Mouse (Mus musculus) c-Kit-positive CD71-positive TER-119-positive erythroid progenitor cells, embryonic 14.5 days (primary cell): ENCODE results near the gene Idi2.
"Not testable (repeated sequence)": the region's sequence is repeated elsewhere in the genome, so short reads cannot be mapped to it uniquely, and the experiment has no call there.

Experiments
- DNase-seq: peaks from one replicate; pipeline ENCODE4 v3.0.0-alpha.2; 2013; ENCODE audit warnings: low spot score

Gene Idi2

DNA sequence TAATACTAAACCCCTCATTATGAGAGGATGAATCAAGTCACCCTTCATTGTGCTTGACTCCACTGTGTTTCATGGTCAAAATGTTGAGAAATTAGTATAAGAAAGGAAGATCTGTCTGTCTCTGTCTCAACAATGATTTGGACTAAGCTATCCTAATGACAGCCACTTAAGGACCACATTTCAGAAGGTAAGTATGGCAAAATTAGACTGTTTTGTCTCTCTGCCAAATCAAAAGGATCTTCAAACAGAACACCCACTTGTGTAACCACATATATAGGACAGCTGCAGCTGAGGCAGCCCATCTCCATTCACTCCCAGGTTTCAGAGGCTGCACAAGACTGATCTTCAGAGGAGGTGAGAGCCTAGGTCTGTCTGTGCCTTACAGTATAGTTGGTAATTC, at the start of gene Idi2:
Gene Idi2, plus strand, starts transcription at position 301 of the 400 bp plus-strand sequence.
- not testable (repeated sequence) for DNase-seq

DNA sequence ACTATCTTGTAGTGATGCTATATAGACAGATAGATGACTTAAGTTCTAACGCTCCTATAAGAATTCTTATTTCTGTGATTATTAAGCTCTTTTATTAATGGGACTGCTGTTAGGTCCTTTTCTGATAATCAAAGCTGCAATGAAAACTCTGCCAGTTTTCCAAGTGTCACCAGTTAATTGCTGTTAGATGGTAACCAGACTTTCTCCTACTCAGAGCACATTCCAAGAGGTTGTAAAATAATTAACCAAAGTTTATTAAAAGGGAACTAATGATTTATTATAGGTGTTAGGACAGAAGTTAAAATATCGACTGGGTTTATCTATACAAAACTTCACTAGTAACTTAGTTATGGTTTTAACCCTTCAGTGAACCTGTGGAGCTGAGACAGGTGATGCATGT, 46.7 kb upstream of the Idi2 start:
- DNase-seq = not testable (repeated sequence)

DNA sequence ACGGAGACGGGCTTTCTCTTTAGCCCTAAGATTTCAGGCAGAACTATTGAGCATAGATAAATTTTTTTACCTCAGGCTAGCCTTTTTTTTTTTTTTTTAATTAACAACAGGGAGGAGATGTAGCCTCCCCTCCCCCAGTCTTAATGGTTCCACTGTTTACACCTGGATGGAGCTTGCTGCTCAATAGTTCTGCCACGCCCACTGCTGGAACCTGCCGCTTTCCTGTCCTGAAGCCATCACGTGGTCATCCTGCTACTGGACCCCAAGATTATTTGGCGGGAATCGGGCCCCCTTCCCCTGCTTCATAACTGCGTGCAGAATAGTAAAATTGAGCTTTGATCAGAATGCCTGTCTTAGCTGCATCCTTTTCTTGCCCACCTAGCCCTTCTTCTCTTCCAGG, 38.8 kb upstream of the Idi2 start:
- DNase-seq = not testable (repeated sequence)

DNA sequence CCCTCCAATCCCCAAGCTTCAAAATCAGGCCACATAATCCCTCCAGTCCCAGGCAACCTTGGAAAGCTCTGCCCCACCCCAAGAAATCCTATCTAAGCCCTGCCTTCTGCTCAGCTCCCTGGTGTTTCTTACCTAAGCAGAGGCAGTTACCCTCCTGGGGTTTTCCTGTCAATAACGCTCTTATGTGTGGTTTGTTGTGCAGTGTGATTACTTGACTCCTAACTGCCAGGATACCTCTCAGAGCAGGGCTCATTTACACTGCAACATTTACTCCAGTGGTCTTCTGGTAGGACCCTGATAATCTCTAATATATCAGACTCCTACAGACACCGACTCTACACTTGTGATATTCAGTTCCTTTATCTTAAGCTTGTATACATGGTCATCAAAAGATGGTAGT, 19.2 kb upstream of the Idi2 start:
- no peak for DNase-seq

DNA sequence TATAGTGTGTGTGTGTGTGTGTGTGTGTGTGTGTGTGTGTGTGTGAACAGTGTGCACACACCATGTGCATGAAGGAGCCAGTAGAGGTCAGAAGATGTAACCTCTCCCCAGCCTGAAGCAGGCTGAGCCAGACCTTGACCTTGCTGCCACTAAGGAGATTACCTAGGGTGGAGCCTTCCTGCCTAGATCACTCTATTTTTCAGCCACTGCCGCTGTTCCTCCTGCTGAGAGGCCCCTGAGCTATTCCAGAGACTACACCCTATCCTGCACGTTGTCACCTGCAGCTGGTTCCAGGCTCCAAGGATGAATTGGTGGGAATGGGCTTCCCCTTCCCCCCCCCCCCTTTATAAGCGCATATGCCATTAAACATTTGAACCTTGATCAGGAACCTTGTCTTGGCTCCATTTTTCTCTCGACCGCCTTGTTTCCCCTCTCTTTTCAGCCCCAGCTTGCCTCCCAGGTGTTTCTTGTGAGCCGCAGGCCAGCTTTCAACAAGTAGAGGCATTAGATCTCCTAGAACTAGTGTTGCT, 15.0 kb upstream of the Idi2 start:
- DNase-seq = not testable (repeated sequence)

DNA sequence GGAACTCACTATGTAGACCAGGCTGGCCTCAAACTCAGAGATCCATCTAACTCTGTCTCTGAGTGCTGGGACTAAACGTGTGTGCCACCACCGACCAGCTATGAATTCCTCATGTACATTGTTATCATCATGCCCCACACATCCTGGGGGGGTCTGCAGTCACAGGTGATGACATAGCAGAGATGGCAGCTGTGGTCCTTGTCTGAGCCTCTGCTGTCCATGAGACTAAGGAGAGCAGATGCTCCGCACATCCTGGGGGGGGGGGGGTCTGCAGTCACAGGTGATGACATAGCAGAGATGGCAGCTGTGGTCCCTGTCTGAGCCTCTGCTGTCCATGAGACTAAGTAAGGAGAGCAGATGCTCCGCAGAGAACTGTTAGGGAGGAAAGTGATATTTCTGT, 11.6 kb upstream of the Idi2 start:
- DNase-seq = not testable (repeated sequence)

DNA sequence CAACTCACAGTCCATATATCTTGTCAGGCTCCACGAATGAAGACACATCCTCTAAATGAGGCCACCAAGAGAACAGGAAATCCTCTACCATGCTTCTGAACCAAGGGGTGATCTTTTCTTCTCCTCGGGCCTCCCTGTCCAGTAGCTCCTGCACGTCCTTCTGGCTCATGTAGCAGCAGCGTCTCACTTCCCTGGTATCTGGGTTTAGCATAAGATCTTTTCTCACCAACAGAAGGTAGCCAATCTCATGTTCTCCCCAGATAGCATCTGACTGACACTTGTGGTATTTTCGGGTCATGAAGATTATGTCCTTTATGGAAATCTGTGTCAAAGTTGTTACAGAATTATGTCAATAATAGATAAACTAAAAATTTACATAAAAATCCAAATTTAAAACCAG, 11.0 kb upstream of the Idi2 start:
- not testable (repeated sequence) for DNase-seq

DNA sequence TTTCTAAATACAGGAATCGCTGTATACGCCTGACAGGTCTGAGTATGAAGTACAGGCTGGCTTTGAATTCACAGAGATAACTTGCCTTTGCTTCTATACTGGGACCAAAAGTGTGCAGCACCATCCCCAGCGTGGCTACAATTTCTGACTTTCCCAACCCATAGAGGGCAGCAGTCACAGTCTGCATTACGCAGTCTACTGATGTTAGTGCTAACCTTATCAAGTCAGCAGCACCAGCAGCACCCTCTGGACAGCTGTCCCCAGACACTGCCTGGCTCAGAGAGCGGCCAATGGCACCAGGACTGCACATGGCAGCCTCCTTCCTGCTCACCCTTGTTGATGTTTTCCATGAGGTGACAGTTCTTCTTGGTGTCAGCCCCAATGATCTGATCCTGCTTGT, 8.8 kb upstream of the Idi2 start:
- DNase-seq = not testable (repeated sequence)

DNA sequence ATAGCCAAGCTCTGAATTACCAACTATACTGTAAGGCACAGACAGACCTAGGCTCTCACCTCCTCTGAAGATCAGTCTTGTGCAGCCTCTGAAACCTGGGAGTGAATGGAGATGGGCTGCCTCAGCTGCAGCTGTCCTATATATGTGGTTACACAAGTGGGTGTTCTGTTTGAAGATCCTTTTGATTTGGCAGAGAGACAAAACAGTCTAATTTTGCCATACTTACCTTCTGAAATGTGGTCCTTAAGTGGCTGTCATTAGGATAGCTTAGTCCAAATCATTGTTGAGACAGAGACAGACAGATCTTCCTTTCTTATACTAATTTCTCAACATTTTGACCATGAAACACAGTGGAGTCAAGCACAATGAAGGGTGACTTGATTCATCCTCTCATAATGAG, 4.5 kb upstream of the Idi2 start, which contains the start of gene Gm9745:
Gene Gm9745, minus strand, starts transcription at position 101 of the 400 bp plus-strand sequence.
- not testable (repeated sequence) for DNase-seq

DNA sequence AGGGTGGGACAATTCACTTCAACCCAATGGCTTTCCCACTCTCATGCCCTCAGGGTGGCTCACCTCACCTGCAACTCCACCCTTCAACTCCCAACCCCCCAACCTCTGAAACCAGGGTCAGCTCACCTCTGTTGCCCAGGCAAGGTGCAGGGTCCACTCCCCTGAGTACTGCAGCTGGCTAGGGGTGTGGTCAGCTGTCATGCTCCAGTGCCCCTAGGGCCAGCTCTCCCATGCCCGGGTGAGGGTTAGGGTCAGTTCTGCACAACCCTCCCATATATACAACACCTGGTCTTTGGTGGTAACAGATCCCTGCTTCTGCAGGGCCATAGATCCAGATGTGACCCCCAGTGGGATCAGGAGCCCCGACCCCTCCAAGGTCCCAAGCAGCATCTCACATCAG, 2.5 kb downstream of the Idi2 start:
- not testable (repeated sequence) for DNase-seq

DNA sequence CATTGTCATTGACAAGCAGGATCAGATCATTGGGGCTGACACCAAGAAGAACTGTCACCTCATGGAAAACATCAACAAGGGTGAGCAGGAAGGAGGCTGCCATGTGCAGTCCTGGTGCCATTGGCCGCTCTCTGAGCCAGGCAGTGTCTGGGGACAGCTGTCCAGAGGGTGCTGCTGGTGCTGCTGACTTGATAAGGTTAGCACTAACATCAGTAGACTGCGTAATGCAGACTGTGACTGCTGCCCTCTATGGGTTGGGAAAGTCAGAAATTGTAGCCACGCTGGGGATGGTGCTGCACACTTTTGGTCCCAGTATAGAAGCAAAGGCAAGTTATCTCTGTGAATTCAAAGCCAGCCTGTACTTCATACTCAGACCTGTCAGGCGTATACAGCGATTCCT, 4.2 kb downstream of the Idi2 start:
- DNase-seq = not testable (repeated sequence)

DNA sequence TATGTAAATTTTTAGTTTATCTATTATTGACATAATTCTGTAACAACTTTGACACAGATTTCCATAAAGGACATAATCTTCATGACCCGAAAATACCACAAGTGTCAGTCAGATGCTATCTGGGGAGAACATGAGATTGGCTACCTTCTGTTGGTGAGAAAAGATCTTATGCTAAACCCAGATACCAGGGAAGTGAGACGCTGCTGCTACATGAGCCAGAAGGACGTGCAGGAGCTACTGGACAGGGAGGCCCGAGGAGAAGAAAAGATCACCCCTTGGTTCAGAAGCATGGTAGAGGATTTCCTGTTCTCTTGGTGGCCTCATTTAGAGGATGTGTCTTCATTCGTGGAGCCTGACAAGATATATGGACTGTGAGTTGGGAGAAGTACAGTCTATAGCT, 6.4 kb downstream of the Idi2 start:
- not testable (repeated sequence) for DNase-seq

DNA sequence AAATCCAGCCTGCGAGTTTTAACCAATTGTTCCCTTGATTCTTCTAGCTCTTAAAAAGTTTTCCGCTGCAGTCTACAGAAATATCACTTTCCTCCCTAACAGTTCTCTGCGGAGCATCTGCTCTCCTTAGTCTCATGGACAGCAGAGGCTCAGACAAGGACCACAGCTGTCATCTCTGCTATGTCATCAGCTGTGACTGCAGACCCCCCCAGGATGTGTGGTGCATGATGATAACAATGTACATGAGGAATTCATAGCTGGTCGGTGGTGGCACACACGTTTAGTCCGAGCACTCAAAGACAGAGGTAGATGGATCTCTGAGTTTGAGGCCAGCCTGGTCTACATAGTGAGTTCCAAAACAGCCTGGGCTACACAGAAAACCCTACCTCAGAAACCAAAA, 6.9 kb downstream of the Idi2 start:
- DNase-seq = not testable (repeated sequence)

DNA sequence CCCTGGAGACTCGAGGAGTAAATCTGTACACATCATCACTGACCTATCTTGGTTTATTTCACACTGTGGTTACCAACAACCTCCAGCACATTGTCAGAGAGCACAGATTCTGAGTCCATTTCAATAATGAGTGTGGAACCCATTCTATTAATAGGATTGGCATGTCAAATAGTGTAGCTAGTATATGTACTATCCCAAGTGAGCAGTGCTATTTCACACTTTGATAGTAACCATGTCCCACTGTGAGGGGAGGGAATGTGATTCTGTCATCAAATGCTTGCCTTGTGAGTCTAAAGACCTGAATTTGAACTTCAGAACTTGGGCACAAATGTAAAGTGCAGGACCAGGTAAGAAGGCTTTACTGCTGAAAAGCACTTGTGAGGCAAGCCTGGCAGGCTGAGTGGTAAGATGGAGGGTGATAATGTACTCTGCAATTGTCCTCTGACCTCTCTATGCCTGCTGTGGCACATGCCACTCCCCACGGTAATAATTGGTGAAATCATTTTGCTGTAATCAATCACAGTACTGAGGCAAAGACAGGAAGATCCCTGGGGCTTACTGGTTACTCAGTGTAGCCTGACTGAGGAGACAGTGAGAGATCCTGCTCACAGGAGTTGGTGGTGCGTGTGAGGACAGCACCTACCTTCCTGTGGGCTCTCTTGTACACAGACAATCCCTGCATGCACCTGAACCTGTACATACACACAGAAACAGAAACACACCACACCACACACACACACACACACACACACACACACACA, 8.6 kb downstream of the Idi2 start:
- DNase-seq = not testable (repeated sequence)

DNA sequence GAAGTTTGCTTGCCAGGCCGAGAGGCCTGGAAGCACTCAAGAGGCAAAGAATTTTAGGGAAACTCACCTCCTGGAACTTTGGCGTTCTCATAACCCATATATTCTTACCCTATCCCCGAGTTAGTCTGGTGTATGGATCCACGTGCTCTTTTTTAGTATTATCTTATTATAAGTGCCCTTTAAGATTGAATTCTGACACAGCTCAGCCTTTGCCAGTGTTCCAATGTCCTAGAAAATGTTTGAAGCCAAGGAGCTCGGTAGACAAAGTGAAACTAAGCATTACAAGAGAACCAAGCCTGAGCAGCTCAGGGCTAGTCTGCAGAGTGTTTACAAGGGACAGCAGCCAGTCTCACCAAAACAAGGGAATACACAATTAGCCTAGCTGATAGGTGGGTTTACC, 9.6 kb downstream of the Idi2 start:
- not testable (repeated sequence) for DNase-seq

DNA sequence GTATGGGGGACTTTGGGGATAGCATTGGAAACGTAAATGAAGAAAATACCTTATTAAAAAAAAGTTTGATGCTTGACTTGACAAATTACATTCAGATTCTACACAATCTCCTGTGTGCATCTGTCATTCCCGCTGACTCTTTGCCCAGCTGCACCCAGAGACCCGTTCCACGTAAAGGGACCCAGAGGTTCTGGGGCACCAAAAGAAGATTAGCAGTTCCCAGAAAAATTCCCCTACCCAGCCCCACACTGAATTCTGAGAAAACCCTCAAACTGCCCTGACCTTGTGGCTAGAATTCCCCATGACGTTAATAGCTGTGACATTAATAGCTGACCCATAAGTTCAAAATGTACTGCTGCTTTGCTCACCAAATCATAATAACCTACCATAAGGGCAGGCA, 12.6 kb downstream of the Idi2 start:
- DNase-seq = peak; percentile 48

DNA sequence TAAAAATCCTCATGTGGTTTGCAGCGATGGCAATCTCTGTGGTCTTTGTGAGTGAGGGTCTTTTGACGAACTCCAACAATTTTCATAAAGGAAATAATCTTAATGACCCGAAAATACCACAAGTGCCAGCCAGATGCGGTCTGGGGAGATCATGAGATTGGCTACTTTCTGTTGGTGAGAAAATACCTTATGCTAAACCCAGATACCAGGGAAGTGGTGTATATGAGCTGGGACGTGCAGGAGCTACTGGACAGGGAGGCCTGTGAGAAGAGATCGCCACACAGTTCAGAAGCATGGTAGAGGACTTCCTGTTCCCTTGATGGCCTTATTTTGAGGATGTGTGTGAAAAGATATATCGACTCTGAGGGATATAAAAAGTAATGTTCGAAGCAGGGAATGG, 15.1 kb downstream of the Idi2 start:
- DNase-seq = no peak

DNA sequence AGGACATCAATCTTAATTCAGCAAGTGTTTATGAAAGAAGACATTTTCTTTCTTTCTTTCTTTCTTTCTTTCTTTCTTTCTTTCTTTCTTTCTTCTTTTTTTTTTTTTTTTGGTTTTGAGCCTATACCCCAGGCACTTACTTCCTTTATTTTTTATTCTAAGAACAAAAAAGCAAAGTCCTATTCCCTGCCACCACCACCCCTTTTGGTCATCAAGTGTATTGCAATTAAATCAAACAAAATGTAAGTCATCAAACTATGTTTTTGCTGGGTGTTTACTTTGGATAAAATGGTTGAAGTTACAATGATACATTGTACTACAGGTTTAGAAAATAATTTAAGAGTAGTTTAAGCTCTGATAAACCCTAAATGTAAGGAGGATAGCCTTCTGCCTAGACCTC, 19.7 kb downstream of the Idi2 start:
- no peak for DNase-seq

DNA sequence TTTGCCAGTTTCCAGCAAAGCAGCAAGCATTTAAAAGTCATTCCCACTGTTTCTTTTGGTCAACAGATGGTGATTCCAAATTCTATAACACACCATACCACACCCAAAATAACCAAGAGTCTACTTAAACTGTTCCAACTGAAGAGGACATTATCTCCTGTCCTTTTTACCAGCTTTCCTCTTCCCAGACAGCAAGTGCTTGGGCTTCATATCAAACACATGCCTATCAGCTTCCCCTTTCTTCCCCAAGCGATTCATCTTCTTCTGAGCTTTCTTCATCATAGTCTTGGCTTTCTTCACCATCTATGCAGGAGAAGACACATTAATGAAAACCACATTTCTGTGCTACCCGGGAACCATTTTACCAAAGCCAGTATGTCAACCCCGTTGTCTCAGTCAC, 20.3 kb downstream of the Idi2 start:
- DNase-seq = no peak

DNA sequence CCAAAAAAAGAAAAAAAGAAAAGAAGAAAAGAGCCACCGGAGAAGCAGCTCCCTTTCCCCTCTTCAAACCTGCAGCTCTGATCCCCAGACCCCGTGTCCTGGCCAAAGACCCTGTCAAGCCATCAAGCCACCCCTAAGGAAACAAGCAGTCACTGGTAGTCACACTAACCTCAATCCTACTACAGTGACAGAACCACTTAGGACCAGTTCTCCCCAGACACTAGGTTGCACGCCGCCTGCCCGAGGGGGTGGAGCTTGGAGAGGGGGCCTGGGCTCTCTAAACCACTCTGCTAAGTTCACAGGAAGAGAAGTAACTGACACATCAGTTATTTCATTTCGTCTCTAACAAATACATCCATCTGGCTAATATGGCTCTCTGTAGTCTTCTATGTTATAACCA, 39.6 kb downstream of the Idi2 start:
- no peak for DNase-seq

DNA sequence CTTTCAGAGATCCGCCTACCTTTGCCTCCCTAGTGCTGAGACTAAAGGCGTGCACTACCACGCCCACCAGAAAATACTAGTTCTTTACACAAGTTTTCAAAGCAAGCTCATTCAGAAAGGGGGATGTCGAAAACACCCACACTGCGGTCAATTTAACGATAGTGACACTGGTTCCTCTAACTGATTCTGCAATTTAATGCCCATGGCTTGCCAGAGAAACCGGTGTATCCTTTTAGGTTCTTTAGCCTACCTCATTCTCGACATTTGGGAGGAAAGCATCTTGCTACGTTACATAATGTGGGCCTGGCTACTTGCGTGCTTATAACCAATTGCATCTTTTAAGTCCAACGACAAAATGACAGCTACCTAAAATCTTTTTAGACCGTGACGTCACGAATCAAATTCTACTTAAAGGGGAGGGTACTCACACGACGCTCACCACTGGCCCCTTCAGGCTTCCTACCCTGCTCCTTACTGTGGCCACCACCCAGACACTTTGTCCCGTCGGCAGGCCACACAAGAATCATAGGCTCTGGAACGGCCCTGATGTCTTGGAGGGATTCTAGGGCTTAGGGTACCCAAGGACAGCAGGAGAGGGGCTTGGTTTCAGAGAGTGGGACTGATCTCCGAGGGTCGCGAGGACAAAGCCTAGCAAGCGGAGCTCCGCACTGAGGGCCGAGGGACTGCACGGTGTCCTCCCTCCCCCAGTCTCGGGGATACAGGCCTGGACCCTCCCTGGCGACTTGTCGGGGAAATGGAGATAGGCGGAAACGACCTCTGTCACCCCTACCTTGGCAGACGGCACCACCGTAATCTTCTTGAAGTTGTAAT, 42.7 kb downstream of the Idi2 start:
- peak; percentile 29 for DNase-seq

DNA sequence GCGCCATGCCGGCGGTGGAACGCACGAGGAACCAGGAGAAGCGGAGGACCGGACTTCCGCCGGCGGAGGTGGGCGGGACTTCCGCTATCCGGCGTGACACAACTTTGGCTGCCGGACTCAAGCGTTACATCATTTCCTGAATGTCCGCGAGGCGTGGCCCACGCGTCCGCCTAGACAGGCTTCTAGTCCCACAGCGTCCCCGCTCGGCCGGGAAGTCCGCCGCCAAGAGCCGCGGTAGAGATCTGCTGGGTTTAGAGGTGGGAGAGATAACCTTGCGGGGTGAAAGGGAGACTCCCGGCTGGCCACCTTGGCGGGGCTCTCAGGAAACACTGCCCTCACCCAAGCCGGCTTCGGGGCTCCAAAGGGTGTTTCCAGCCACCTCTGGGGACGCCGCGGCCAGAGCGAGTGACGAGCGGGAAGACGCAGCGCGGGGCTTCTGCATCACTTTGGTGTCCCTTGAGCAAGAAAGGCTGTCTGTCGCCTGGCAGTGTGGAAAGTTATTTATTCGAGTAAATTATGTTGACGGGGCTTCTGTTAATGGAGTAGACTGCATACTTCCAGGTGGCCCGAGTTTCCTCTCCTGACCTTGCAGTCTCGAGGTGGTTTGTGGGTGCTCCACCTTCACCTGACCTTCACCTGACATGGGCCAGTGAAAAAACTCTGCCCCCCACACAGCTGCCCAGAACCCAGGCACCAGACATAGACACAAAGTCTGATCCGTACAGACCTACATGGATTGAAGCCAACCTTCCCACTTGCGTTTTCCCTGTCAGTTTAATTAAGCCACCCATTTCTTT, 43.5 kb downstream of the Idi2 start, which contains the start of gene Gtpbp4:
Gene Gtpbp4, minus strand, starts transcription at position 94 of the 797 bp plus-strand sequence.
- DNase-seq = peak; percentile 97
